11 mouse cellular contexts compared by ENCODE assay signal in genomic region chr9:47752516-47752915, GRCm38 (mm10).
DNase-seq lines count a peak whose midpoint lies in the region; ATAC-seq and TF ChIP-seq lines count a peak whose summit lies in the region.
"Had no signal": no experiment of that assay in that cellular context is flagged by ENCODE, and none has a peak within 500 bp of the region (broad histone marks: within the 10 kb centered on the region; RNA-seq: fewer than 3 reads in every experiment).

No protein-coding gene starts in this region.

- no peaks in the 10 kb centered on the region for H3K36me3 ChIP-seq in midbrain, embryonic 10.5 days
- H3K36me3 ChIP-seq in midbrain, embryonic 11.5 days (ENCODE audit: control insufficient read depth, insufficient read depth, low read length), result no peaks in the 10 kb centered on the region
- no peaks in the 10 kb centered on the region for H3K36me3 ChIP-seq in hindbrain, postnatal 0 days (ENCODE audit: insufficient read depth, low read length)
- no peaks in the 10 kb centered on the region for H3K36me3 ChIP-seq in neural tube, embryonic 15.5 days

- H3K4me2 ChIP-seq in midbrain, embryonic 11.5 days, result no peak overlapping the region
- 0 out of 2 replicates have a peak overlapping the region, but pooled peaks have one; percentile 3 for H3K4me2 ChIP-seq in hindbrain, postnatal 0 days (ENCODE audit: low read depth, low read length)
- H3K4me2 ChIP-seq in neural tube, embryonic 15.5 days, result peak overlapping the region; percentile 3; the same call in 1 of the 2 replicates

- 0 out of 2 replicates have a peak overlapping the region, but pooled peaks have one; percentile 0 for H3K27ac ChIP-seq in midbrain, embryonic 10.5 days (replicated peaks)
- H3K27ac ChIP-seq in midbrain, embryonic 11.5 days (ENCODE audit: low read depth, low read length), result no peak overlapping the region
- H3K27ac ChIP-seq in hindbrain, postnatal 0 days, result peak overlapping the region; percentile 36; the same call in 1 of the 2 replicates
- H3K27ac ChIP-seq in neural tube, embryonic 15.5 days (replicated peaks), result no peak overlapping the region

- no peaks in the 10 kb centered on the region for H3K9me3 ChIP-seq in midbrain, embryonic 10.5 days (replicated peaks)
- H3K9me3 ChIP-seq in midbrain, embryonic 11.5 days (ENCODE audit: control insufficient read depth, low read length), result no peaks in the 10 kb centered on the region
- no peaks in the 10 kb centered on the region for H3K9me3 ChIP-seq in hindbrain, postnatal 0 days (ENCODE audit: low read length)
- H3K9me3 ChIP-seq in neural tube, embryonic 15.5 days (replicated peaks), result no peaks in the 10 kb centered on the region

- TF ChIP-seq CTCF in hindbrain, postnatal 0 days (IDR thresholded peaks at IDR 0.05; ENCODE audit: low read depth), result no peak

- 74% methylated on average over 5 of the region's 5 CpGs for WGBS in midbrain, embryonic 10.5 days
- WGBS in midbrain, embryonic 11.5 days, result 75% methylated on average over 5 of the region's 5 CpGs
- WGBS in hindbrain, postnatal 0 days, result 30% methylated on average over 5 of the region's 5 CpGs
- 26% methylated on average over 5 of the region's 5 CpGs for WGBS in neural tube, embryonic 15.5 days

- H3K27me3 ChIP-seq in midbrain, embryonic 10.5 days (ENCODE audit: low read depth, poor library complexity, severe bottlenecking), result no peaks in the 10 kb centered on the region
- no peaks in the 10 kb centered on the region for H3K27me3 ChIP-seq in midbrain, embryonic 11.5 days (ENCODE audit: control insufficient read depth, insufficient read depth, low read length)
- H3K27me3 ChIP-seq in hindbrain, postnatal 0 days (ENCODE audit: insufficient read depth, low read length), result no peaks in the 10 kb centered on the region
- no peaks in the 10 kb centered on the region for H3K27me3 ChIP-seq in neural tube, embryonic 15.5 days (replicated peaks)

- no peak for ATAC-seq in midbrain, embryonic 11.5 days (ENCODE audit: low FRiP score)
- ATAC-seq in hindbrain, postnatal 0 days, result no peak
- ATAC-seq in neural tube, embryonic 15.5 days (ENCODE audit: low FRiP score), result no peak
- ATAC-seq in frontal cortex, adult (ENCODE audit: low TSS enrichment), result no peak

- H3K4me3 ChIP-seq in midbrain, embryonic 10.5 days, result no peak overlapping the region
- H3K4me3 ChIP-seq in midbrain, embryonic 11.5 days (ENCODE audit: low read depth, low read length), result no peak overlapping the region
- no peak overlapping the region for H3K4me3 ChIP-seq in hindbrain, postnatal 0 days (ENCODE audit: low read length)
- no peak overlapping the region for H3K4me3 ChIP-seq in neural tube, embryonic 15.5 days (replicated peaks)
- H3K4me3 ChIP-seq: myocyte had no signal

- H3K4me1 ChIP-seq in midbrain, embryonic 10.5 days, result peaks cover 29% of the 10 kb centered on the region
- no peaks in the 10 kb centered on the region for H3K4me1 ChIP-seq in midbrain, embryonic 11.5 days (ENCODE audit: control insufficient read depth, insufficient read depth, low read length)
- H3K4me1 ChIP-seq in hindbrain, postnatal 0 days (ENCODE audit: insufficient read depth, low read length), result peaks cover 10% of the 10 kb centered on the region; the same call in 1 of the 2 replicates
- peaks cover 34% of the 10 kb centered on the region for H3K4me1 ChIP-seq in neural tube, embryonic 15.5 days

- no peak overlapping the region for H3K9ac ChIP-seq in midbrain, embryonic 11.5 days (ENCODE audit: low read length)
- no peak overlapping the region for H3K9ac ChIP-seq in hindbrain, postnatal 0 days (replicated peaks; ENCODE audit: low read length)
- H3K9ac ChIP-seq in neural tube, embryonic 15.5 days (replicated peaks), result no peak overlapping the region

- DNase-seq in embryo, embryonic 11 days, result peak; percentile 34
- DNase-seq in embryo, embryonic 10.5 days (ENCODE audit: low spot score), result no peak
- DNase-seq in midbrain, embryonic 10.5 days (ENCODE audit: low spot score), result no peak
- DNase-seq in midbrain, embryonic 11.5 days (ENCODE audit: low spot score, missing footprints), result no peak
- DNase-seq in hindbrain, postnatal 0 days (ENCODE audit: low spot score), result peak; percentile 44
- no peak for DNase-seq in left cerebral cortex, adult 18-20 months (ENCODE audit: low spot score in 2 of 2)
- DNase-seq: adrenal gland, postnatal 14 days; kidney, adult 8-10 months had no signal

Comparison
In these comparisons a context has a peak if more than half of its experiments do, and no peak if none do; other contexts are left out.
1. DNase-seq: peak in embryo, embryonic 11 days (single experiment) and hindbrain, postnatal 0 days (single experiment); none in embryo, embryonic 10.5 days (single experiment), midbrain, embryonic 10.5 days (single experiment), midbrain, embryonic 11.5 days (single experiment) and left cerebral cortex, adult 18-20 months (0 of 2).
2. H3K27ac ChIP-seq: peak in midbrain, embryonic 10.5 days (single experiment) and hindbrain, postnatal 0 days (single experiment); none in midbrain, embryonic 11.5 days (single experiment) and neural tube, embryonic 15.5 days (single experiment).